Mouse (Mus musculus): Measurements from ENCODE around the gene Zc2hc1b. TPM values are rescaled to one million over a fixed set of nuclear protein-coding genes. Genes with fewer than 3 reads are reported as not detected.

The Zc2hc1b gene
- polyA plus RNA-seq, 1 experiment = not detected

DNA sequence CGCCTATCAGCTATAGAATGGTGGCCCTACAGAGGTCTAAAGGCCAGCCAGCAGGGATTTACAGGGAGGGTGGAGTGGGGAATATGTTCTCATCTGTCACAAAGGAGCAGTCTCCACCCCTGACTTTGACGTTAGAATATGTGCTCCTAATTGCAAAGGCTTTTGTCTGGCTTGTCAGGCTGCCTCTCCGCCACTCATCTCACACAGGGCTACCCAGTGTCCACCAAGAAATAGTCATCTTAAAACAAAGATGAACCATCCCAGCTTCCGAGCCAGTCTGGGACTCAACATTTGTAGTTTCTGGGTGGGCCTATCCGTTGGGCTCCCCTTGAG, 59.1 kb downstream of the Zc2hc1b start:
- H3K4me3 ChIP-seq (ENCODE audit: insufficient read depth, low read length) = no peak overlapping the region
- no peak for TF ChIP-seq CTCF (IDR thresholded peaks at IDR 0.05; ENCODE audit: borderline replicate concordance, insufficient read depth, low read length)
- H3K4me1 ChIP-seq (ENCODE audit: control insufficient read depth, insufficient read depth, low read length) = no peaks in the 10 kb centered on the region
- no peak overlapping the region for H3K27ac ChIP-seq (ENCODE audit: insufficient read depth, low read length)

DNA sequence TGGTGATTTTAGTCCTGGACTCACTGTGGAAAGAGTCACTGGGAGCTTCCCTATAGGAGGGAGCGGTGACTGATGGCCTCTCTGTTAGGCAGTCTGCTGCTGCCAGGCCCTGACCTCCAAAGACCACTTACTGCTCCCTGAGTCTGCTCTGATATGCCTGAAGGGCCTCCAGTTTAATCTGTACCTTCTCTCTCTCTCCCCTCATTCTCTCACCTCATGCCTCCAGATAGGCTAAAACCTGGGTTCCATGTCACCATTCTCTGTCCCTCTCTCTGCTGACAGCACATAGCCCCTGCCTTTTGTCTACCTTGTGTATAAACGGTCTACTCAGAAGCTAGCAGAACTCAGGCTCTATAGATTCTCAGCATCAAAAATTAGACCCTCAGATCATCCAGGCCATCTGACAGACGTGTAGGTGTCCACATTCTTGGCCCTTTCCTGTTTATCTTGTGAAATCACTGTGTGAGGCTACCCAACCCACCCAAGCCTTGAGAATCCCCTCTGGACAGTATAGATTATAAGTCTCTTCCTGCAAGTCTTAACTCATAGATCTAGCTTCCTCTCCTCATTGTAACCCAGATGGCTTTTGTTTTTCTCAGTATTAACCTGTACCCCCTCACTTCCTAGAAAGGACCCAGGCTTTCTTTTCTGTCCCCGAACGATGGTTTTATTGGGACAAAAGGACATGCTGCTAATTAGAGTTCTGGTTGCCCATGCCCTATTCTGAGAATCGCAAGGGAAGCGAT, 59.6 kb downstream of the Zc2hc1b start:
- TF ChIP-seq CTCF (IDR thresholded peaks at IDR 0.05; ENCODE audit: borderline replicate concordance, insufficient read depth, low read length) = no peak
- no peak for TF ChIP-seq POLR2A (IDR thresholded peaks at IDR 0.05; ENCODE audit: low read depth, low read length)
- Histone ChIP-seq H3K4me1 (ENCODE audit: control insufficient read depth, insufficient read depth, low read length) (no peaks in the 10 kb centered on the region), H3K27ac (ENCODE audit: insufficient read depth, low read length) (no peak overlapping the region), H3K4me3 (ENCODE audit: insufficient read depth, low read length) (no peak overlapping the region)

DNA sequence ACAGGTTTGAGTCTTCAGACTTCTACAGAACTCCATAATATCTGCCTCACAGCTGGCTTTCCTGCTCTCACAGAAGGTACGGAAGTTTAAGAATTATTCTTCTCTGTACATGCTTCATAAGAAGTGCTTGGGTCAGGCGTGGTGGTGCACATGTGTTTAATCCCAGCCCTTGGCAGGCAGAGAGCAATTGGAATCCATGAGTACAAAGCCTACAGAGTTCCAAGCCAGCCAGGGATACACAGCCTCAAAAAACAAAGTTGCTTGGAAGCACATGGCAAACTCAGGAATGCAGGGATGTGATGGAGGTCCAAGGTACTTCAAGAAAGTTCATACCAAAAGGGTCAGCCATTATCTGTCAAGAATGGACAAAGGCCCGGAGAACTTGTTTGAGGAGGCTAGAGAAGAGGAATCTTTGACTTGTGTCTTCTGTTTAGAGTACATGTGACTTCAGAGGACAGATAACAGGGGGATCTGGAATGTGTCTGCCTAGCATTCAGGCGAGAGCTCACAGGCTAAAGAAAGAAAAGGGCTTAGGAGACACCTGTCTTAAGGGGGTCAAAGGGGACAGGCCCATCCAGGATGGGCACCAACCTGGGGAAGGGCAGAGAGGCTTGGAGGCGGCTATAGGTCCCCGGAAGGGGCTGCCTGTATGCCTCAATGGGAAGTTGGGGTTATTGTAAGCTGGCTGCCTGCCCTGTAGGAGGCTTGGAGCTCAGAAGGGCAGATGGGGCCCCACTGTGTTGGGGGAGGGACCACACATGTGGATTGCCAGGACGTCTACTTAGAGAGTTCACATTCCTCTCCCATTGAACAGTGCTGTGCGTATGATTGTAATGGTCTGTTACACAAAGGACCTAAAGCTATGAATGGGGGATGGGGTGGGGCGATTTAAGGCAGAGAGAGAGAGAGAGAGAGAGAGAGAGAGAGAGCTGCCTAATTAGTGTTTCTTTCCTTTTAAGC, 60.8 kb downstream of the Zc2hc1b start:
- Histone ChIP-seq H3K4me3 (ENCODE audit: insufficient read depth, low read length) (no peak overlapping the region), H3K4me1 (ENCODE audit: control insufficient read depth, insufficient read depth, low read length) (no peaks in the 10 kb centered on the region), H3K27ac (ENCODE audit: insufficient read depth, low read length) (no peak overlapping the region)
- no peak for TF ChIP-seq CTCF (IDR thresholded peaks at IDR 0.05; ENCODE audit: borderline replicate concordance, insufficient read depth, low read length)
- no peak for TF ChIP-seq POLR2A (IDR thresholded peaks at IDR 0.05; ENCODE audit: low read depth, low read length)

DNA sequence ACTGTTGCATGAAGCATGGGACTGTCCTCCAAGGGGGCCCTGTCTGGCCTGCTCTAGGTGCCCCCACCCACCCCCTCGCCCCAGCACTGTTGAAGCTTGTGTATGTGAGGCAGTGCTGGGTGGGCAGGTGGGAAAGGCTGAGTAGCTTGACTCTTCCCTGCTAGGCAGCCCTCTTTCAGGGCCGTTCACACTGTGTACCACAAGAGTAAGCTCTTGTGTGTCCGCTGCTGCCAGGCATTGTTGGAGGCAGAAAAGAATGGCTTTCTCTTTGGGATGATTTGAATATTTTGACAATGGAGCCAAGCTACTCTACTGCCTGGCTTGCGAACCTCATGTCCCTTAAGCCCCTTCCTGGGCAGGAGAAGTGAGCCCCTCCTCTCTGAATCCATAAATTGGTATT, 62.8 kb downstream of the Zc2hc1b start:
- TF ChIP-seq CTCF (IDR thresholded peaks at IDR 0.05; ENCODE audit: borderline replicate concordance, insufficient read depth, low read length) (no peak), POLR2A (IDR thresholded peaks at IDR 0.05; ENCODE audit: low read depth, low read length) (no peak)
- Histone ChIP-seq H3K27ac (ENCODE audit: insufficient read depth, low read length) (no peak overlapping the region), H3K4me1 (ENCODE audit: control insufficient read depth, insufficient read depth, low read length) (no peaks in the 10 kb centered on the region), H3K4me3 (ENCODE audit: insufficient read depth, low read length) (no peak overlapping the region)

DNA sequence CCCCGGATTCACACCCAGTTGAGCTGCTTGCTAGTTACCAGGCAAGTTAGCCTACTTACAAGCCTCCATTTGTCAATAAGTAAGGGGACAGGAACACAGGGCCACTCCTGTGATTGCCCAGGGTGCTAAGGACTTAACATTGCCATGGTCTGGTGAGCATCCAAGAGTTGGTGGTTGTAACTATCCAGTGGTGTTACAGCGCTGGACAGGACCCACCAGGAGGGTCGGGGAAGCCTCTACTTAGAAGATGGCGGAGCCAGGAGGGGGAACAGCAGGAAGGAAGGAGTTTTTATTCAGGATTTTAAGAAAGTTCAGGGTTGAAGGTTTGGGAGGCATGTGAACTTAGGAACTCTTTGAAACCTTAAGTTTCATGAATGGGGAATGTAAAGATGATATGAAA, 64.2 kb downstream of the Zc2hc1b start:
- no peak overlapping the region for H3K27ac ChIP-seq (ENCODE audit: insufficient read depth, low read length)
- TF ChIP-seq CTCF (IDR thresholded peaks at IDR 0.05; ENCODE audit: borderline replicate concordance, insufficient read depth, low read length) = no peak
- TF ChIP-seq POLR2A (IDR thresholded peaks at IDR 0.05; ENCODE audit: low read depth, low read length) = no peak
- no peak overlapping the region for H3K4me3 ChIP-seq (ENCODE audit: insufficient read depth, low read length)
- no peaks in the 10 kb centered on the region for H3K4me1 ChIP-seq (ENCODE audit: control insufficient read depth, insufficient read depth, low read length)

DNA sequence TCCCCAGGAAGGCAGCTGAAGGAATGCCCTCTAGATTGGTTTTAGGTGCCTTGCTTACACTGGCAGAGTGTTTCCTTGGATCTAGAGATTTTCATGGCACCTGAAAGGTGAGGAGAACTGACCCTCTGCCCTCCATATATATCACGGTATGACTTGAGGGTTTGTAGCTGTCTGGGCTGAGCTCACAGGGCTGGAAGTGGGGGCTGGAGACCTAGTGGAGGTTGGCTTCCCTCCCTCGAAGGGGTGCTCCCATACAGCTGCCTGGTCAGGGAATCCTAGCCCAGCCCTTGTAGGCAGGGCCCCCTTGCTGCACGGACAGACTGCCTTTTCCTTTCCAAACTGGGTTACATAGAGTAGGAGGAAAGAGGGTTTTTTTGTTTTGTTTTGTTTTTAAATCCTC, 65.0 kb downstream of the Zc2hc1b start:
- H3K4me1 ChIP-seq (ENCODE audit: control insufficient read depth, insufficient read depth, low read length) = no peaks in the 10 kb centered on the region
- H3K27ac ChIP-seq (ENCODE audit: insufficient read depth, low read length) = no peak overlapping the region
- TF ChIP-seq CTCF (IDR thresholded peaks at IDR 0.05; ENCODE audit: borderline replicate concordance, insufficient read depth, low read length) (no peak), POLR2A (IDR thresholded peaks at IDR 0.05; ENCODE audit: low read depth, low read length) (no peak)
- no peak overlapping the region for H3K4me3 ChIP-seq (ENCODE audit: insufficient read depth, low read length)

DNA sequence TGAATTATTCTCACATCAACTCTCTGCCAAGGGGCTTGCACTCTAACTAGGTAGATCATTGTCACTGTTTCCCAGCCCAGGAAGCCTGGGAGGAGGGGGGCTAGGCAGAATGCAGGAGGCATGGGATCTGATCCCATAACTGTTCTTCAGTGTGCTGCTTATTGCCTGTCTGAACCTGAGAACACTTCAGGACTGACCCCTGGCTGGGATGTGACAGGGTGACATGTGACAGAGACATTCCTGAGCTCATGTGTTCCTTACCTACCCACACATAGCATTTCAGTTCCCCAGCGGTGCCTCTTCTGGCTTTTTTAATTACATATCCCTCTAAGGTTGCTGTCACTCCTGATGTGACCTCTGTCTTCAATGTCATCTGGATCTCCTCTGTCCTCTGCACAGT, 68.0 kb downstream of the Zc2hc1b start:
- TF ChIP-seq CTCF (IDR thresholded peaks at IDR 0.05; ENCODE audit: borderline replicate concordance, insufficient read depth, low read length) (no peak), POLR2A (IDR thresholded peaks at IDR 0.05; ENCODE audit: low read depth, low read length) (no peak)
- H3K4me1 ChIP-seq (ENCODE audit: control insufficient read depth, insufficient read depth, low read length) = no peaks in the 10 kb centered on the region
- H3K4me3 ChIP-seq (ENCODE audit: insufficient read depth, low read length) = no peak overlapping the region
- H3K27ac ChIP-seq (ENCODE audit: insufficient read depth, low read length) = no peak overlapping the region

DNA sequence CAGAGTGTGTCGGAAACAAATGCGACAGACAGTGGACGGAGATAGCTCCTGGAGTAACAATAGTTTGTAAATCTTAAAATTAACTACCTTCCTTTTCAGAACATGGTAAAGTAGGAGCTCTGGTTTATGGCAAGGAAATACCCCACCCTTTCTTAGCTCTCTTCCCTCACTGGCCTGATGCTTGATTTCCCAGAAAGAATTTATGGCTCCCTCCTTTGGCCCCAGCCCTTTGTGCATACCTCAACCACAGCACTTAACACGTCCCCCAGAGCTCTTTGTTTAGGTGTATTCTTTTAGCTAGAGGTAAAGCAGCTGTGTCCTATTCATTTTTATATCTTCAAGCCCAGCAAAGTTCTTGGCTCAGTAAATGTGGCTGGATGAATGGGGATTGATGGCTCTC, 69.0 kb downstream of the Zc2hc1b start:
- Histone ChIP-seq H3K4me1 (ENCODE audit: control insufficient read depth, insufficient read depth, low read length) (no peaks in the 10 kb centered on the region), H3K27ac (ENCODE audit: insufficient read depth, low read length) (no peak overlapping the region), H3K4me3 (ENCODE audit: insufficient read depth, low read length) (no peak overlapping the region)
- TF ChIP-seq POLR2A (IDR thresholded peaks at IDR 0.05; ENCODE audit: low read depth, low read length) (no peak), CTCF (IDR thresholded peaks at IDR 0.05; ENCODE audit: borderline replicate concordance, insufficient read depth, low read length) (no peak)

DNA sequence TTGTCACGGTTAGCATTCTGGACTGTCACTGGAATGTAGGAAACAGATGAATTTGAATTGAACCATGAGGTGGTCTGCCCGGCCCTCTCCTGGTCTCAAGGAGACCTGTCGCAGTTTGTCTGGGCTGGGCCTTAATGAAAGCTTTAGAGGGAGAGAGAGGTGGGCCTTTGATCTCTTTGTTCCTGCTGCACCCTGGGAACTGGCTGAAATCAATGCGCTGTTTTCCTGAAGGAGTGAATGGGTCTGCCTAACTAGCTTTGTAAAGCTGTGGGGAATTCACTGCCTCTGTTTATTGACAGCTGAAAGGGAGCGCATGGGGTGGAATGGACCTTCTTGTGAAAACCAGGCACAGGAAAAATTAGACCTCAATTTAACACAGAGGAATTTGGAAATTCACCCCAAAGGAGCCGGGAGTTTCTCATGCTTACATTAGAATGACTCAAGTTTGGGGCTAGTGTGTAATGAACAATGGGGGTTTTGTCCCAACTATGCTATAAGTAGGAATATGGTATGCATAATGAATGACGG, 69.7 kb downstream of the Zc2hc1b start:
- H3K4me3 ChIP-seq (ENCODE audit: insufficient read depth, low read length) = no peak overlapping the region
- no peak for TF ChIP-seq POLR2A (IDR thresholded peaks at IDR 0.05; ENCODE audit: low read depth, low read length)
- no peak for TF ChIP-seq CTCF (IDR thresholded peaks at IDR 0.05; ENCODE audit: borderline replicate concordance, insufficient read depth, low read length)
- H3K4me1 ChIP-seq (ENCODE audit: control insufficient read depth, insufficient read depth, low read length) = no peaks in the 10 kb centered on the region

More for the DNA sequence above, 69.7 kb downstream of the Zc2hc1b start:
- no peak overlapping the region for H3K27ac ChIP-seq (ENCODE audit: insufficient read depth, low read length)
